In genomic region chr11:20125423-20125822, GRCm38 (mm10) we compare ENCODE assay signal across 27 mouse cellular contexts. TPM values are rescaled to one million over a fixed set of nuclear protein-coding genes. Genes with fewer than 3 reads are reported as not detected.
DNase-seq lines count a peak whose midpoint lies in the region; ATAC-seq and TF ChIP-seq lines count a peak whose summit lies in the region.
"Had no signal": no experiment of that assay in that cellular context is flagged by ENCODE, and none has a peak within 500 bp of the region (broad histone marks: within the 10 kb centered on the region; RNA-seq: fewer than 3 reads in every experiment).

No protein-coding gene starts in this region.

- TF ChIP-seq EP300 in liver, embryonic 14.5 days (IDR thresholded peaks at IDR 0.05; ENCODE audit: low read depth): no peak
- no peak for TF ChIP-seq EP300 in liver, postnatal 0 days (IDR thresholded peaks at IDR 0.05; ENCODE audit: low read depth)
- TF ChIP-seq EP300 in lung, postnatal 0 days (IDR thresholded peaks at IDR 0.05): no peak

- no peak overlapping the region for H3K27ac ChIP-seq in forebrain, postnatal 0 days (ENCODE audit: low read depth, low read length)
- no peak overlapping the region for H3K27ac ChIP-seq in forebrain, embryonic 13.5 days
- no peak overlapping the region for H3K27ac ChIP-seq in liver, embryonic 14.5 days
- no peak overlapping the region for H3K27ac ChIP-seq in liver, postnatal 0 days (ENCODE audit: low read depth)
- H3K27ac ChIP-seq in lung, postnatal 0 days (ENCODE audit: low read length): no peak overlapping the region
- H3K27ac ChIP-seq: embryonic facial prominence, embryonic 12.5 days; embryonic facial prominence, embryonic 15.5 days; forebrain, embryonic 12.5 days; heart, adult 2 months; heart, embryonic 10.5 days; heart, embryonic 13.5 days; hindbrain, embryonic 14.5 days had no signal

- no peak for DNase-seq in forebrain, postnatal 0 days
- no peak for DNase-seq in liver, embryonic 14.5 days (ENCODE audit: low read depth in 3 of 3, low spot score in 3 of 3)
- DNase-seq in liver, postnatal 0 days: no peak
- DNase-seq in lung, postnatal 36 days: no peak
- no peak for DNase-seq in lung, postnatal 0 days (ENCODE audit: low spot score)
- DNase-seq: adrenal gland, adult 8-10 months; adrenal gland, postnatal 25 days; B cell, adult 2 months; cerebellum, adult 18-20 months; cerebellum, adult 9-10 months; cerebellum, postnatal 14 days; gastrocnemius, postnatal 10 days; gastrocnemius, postnatal 36 days; heart, adult 2 months; heart, postnatal 14 days; heart, postnatal 4 days had no signal

- H3K4me2 ChIP-seq in forebrain, postnatal 0 days (ENCODE audit: low read depth): no peak overlapping the region
- H3K4me2 ChIP-seq in forebrain, embryonic 13.5 days: no peak overlapping the region
- H3K4me2 ChIP-seq in liver, embryonic 14.5 days (ENCODE audit: low read depth): no peak overlapping the region
- no peak overlapping the region for H3K4me2 ChIP-seq in liver, postnatal 0 days (ENCODE audit: low read depth, low read length)
- H3K4me2 ChIP-seq in lung, postnatal 0 days (replicated peaks; ENCODE audit: low read depth, low read length): no peak overlapping the region
- H3K4me2 ChIP-seq: embryonic facial prominence, embryonic 12.5 days; embryonic facial prominence, embryonic 15.5 days; forebrain, embryonic 12.5 days; heart, embryonic 13.5 days; hindbrain, embryonic 14.5 days had no signal

- H3K4me1 ChIP-seq in forebrain, postnatal 0 days (ENCODE audit: insufficient read depth): no peaks in the 10 kb centered on the region
- no peaks in the 10 kb centered on the region for H3K4me1 ChIP-seq in forebrain, embryonic 13.5 days
- H3K4me1 ChIP-seq in liver, embryonic 14.5 days (replicated peaks; ENCODE audit: control insufficient read depth in 2 of 2, insufficient read depth in 2 of 2, low read length in 1 of 2): no peaks in the 10 kb centered on the region
- H3K4me1 ChIP-seq in liver, postnatal 0 days (ENCODE audit: insufficient read depth): no peaks in the 10 kb centered on the region
- H3K4me1 ChIP-seq in lung, postnatal 0 days (ENCODE audit: insufficient read depth, low read depth, low read length): no peaks in the 10 kb centered on the region
- H3K4me1 ChIP-seq: embryonic facial prominence, embryonic 12.5 days; embryonic facial prominence, embryonic 15.5 days; forebrain, embryonic 12.5 days; heart, embryonic 10.5 days; heart, embryonic 13.5 days had no signal

- H3K36me3 ChIP-seq in forebrain, postnatal 0 days (ENCODE audit: insufficient read depth): no peaks in the 10 kb centered on the region
- no peaks in the 10 kb centered on the region for H3K36me3 ChIP-seq in forebrain, embryonic 13.5 days (ENCODE audit: poor library complexity, severe bottlenecking)
- H3K36me3 ChIP-seq in liver, embryonic 14.5 days (replicated peaks; ENCODE audit: control insufficient read depth, insufficient read depth, low read depth): no peaks in the 10 kb centered on the region
- no peaks in the 10 kb centered on the region for H3K36me3 ChIP-seq in liver, postnatal 0 days (replicated peaks; ENCODE audit: insufficient read depth, low read length)
- no peaks in the 10 kb centered on the region for H3K36me3 ChIP-seq in lung, postnatal 0 days (ENCODE audit: insufficient read depth, low read length)
- H3K36me3 ChIP-seq: embryonic facial prominence, embryonic 12.5 days; embryonic facial prominence, embryonic 15.5 days; forebrain, embryonic 12.5 days; G1E; heart, embryonic 10.5 days; heart, embryonic 13.5 days had no signal

- no peaks in the 10 kb centered on the region for H3K27me3 ChIP-seq in forebrain, postnatal 0 days (ENCODE audit: insufficient read depth, low read length)
- H3K27me3 ChIP-seq in forebrain, embryonic 13.5 days: no peaks in the 10 kb centered on the region
- no peaks in the 10 kb centered on the region for H3K27me3 ChIP-seq in liver, embryonic 14.5 days (ENCODE audit: control insufficient read depth, insufficient read depth, low read length)
- H3K27me3 ChIP-seq in liver, postnatal 0 days (ENCODE audit: insufficient read depth, low read length): no peaks in the 10 kb centered on the region
- H3K27me3 ChIP-seq in lung, postnatal 0 days (replicated peaks; ENCODE audit: insufficient read depth, low read length): no peaks in the 10 kb centered on the region
- H3K27me3 ChIP-seq: embryonic facial prominence, embryonic 12.5 days; embryonic facial prominence, embryonic 15.5 days; forebrain, embryonic 12.5 days; heart, embryonic 13.5 days had no signal

- TF ChIP-seq CTCF in forebrain, postnatal 0 days (IDR thresholded peaks at IDR 0.05; ENCODE audit: low read depth): no peak
- TF ChIP-seq CTCF in liver, embryonic 14.5 days (IDR thresholded peaks at IDR 0.05; ENCODE audit: low read depth): 0 out of 2 replicates have a peak, but pooled peaks have one; percentile 11
- TF ChIP-seq CTCF in liver, postnatal 0 days (IDR thresholded peaks at IDR 0.05; ENCODE audit: low read depth): no peak
- no peak for TF ChIP-seq CTCF in lung, postnatal 0 days (IDR thresholded peaks at IDR 0.05)

- H3K9me3 ChIP-seq in forebrain, postnatal 0 days (ENCODE audit: low read length): no peaks in the 10 kb centered on the region
- H3K9me3 ChIP-seq in forebrain, embryonic 13.5 days (replicated peaks): no peaks in the 10 kb centered on the region
- H3K9me3 ChIP-seq in liver, embryonic 14.5 days (ENCODE audit: control insufficient read depth, low read length): no peaks in the 10 kb centered on the region
- H3K9me3 ChIP-seq in liver, postnatal 0 days (ENCODE audit: low read length): no peaks in the 10 kb centered on the region
- H3K9me3 ChIP-seq in lung, postnatal 0 days (ENCODE audit: low read length): no peaks in the 10 kb centered on the region
- H3K9me3 ChIP-seq: embryonic facial prominence, embryonic 12.5 days; embryonic facial prominence, embryonic 15.5 days; forebrain, embryonic 12.5 days; G1E; heart, embryonic 10.5 days had no signal

- 0 out of 2 replicates have a peak, but pooled peaks have one; percentile 32 for ATAC-seq in forebrain, postnatal 0 days
- no peak for ATAC-seq in forebrain, embryonic 13.5 days
- ATAC-seq in liver, embryonic 14.5 days (ENCODE audit: insufficient read depth): no peak
- ATAC-seq in liver, postnatal 0 days: no peak
- 0 out of 2 replicates have a peak, but pooled peaks have one; percentile 31 for ATAC-seq in megakaryocyte progenitor cell, adult 5-6 weeks (replicated peaks; ENCODE audit: poor library complexity)
- ATAC-seq in lung, postnatal 0 days: no peak
- ATAC-seq: forebrain, embryonic 16.5 days; Patski had no signal

- H3K9ac ChIP-seq in forebrain, postnatal 0 days: no peak overlapping the region
- H3K9ac ChIP-seq in forebrain, embryonic 13.5 days: no peak overlapping the region
- H3K9ac ChIP-seq in liver, embryonic 14.5 days (replicated peaks): no peak overlapping the region; the same call in 1 of the 2 replicates
- no peak overlapping the region for H3K9ac ChIP-seq in liver, postnatal 0 days (replicated peaks)
- H3K9ac ChIP-seq in lung, postnatal 0 days (replicated peaks; ENCODE audit: low read depth): no peak overlapping the region
- H3K9ac ChIP-seq: embryonic facial prominence, embryonic 12.5 days; embryonic facial prominence, embryonic 15.5 days; forebrain, embryonic 12.5 days; heart, embryonic 13.5 days; hindbrain, embryonic 14.5 days had no signal

- no peak overlapping the region for H3K4me3 ChIP-seq in forebrain, postnatal 0 days (ENCODE audit: low read depth, low read length)
- H3K4me3 ChIP-seq in forebrain, embryonic 13.5 days: no peak overlapping the region
- H3K4me3 ChIP-seq in liver, embryonic 14.5 days (ENCODE audit: insufficient read depth in 1 of 2, low read depth in 2 of 2, low read length in 2 of 2): no peak overlapping the region
- H3K4me3 ChIP-seq in liver, postnatal 0 days (ENCODE audit: low read depth, low read length): no peak overlapping the region
- H3K4me3 ChIP-seq in lung, postnatal 0 days (ENCODE audit: low read depth, low read length): no peak overlapping the region
- H3K4me3 ChIP-seq: embryonic facial prominence, embryonic 12.5 days; embryonic facial prominence, embryonic 15.5 days; forebrain, embryonic 12.5 days; heart, adult 2 months; heart, embryonic 10.5 days; heart, embryonic 13.5 days had no signal

- WGBS in forebrain, postnatal 0 days: 87% methylated on average over 1 of the region's 1 CpGs
- 90% methylated on average over 1 of the region's 1 CpGs for WGBS in forebrain, embryonic 13.5 days
- 36% methylated on average over 1 of the region's 1 CpGs for WGBS in liver, embryonic 14.5 days (ENCODE audit: insufficient replicate concordance)
- 64% methylated on average over 1 of the region's 1 CpGs for WGBS in liver, postnatal 0 days (ENCODE audit: insufficient replicate concordance)
- WGBS in lung, postnatal 0 days: 71% methylated on average over 1 of the region's 1 CpGs

RNA-seq across cellular contexts. Expression of gene Actr2, which starts 12.7 kb away (rescaled TPM):
- total RNA-seq in forebrain, postnatal 0 days (2014; rRNA removed): 70.9 and 79.5 TPM in 2 replicates
- polyA plus RNA-seq in forebrain, postnatal 0 days (2015; fragmentation: Nextera tagmentation; extraction: Ambion mirVana): 158 and 179 TPM in 2 replicates
- 148 and 166 TPM in 2 replicates for polyA plus RNA-seq in forebrain, embryonic 13.5 days (2015; fragmentation: Nextera tagmentation; extraction: Ambion mirVana)
- 20.9 and 31.0 TPM in 2 replicates for polyA plus RNA-seq in liver, embryonic 14.5 days (2012; rRNA removed)
- polyA plus RNA-seq in liver, embryonic 14.5 days (2014; fragmentation: Nextera tagmentation; extraction: Ambion mirVana): 28.5 and 30.3 TPM in 2 replicates
- polyA plus RNA-seq in liver, postnatal 0 days (2015; fragmentation: Nextera tagmentation; extraction: Ambion mirVana): 49.1 and 54.3 TPM in 2 replicates
- 214 and 237 TPM in 2 replicates for total RNA-seq in megakaryocyte progenitor cell, adult 5-6 weeks (2015)
- total RNA-seq in megakaryocyte progenitor cell, adult 5-6 weeks (2017): 237 and 264 TPM in 2 replicates
- polyA plus RNA-seq in lung, postnatal 0 days (2015; fragmentation: Nextera tagmentation; extraction: Ambion mirVana): 93.1 and 103 TPM in 2 replicates

Comparison
In these comparisons a context has a peak if more than half of its experiments do, and no peak if none do; other contexts are left out.
1. ATAC-seq: peak in forebrain, postnatal 0 days (single experiment) and megakaryocyte progenitor cell, adult 5-6 weeks (single experiment); none in forebrain, embryonic 13.5 days (single experiment), liver, embryonic 14.5 days (single experiment), liver, postnatal 0 days (single experiment) and lung, postnatal 0 days (single experiment).